Mouse (Mus musculus): Measurements from ENCODE around the gene Tpi1.

DNA sequence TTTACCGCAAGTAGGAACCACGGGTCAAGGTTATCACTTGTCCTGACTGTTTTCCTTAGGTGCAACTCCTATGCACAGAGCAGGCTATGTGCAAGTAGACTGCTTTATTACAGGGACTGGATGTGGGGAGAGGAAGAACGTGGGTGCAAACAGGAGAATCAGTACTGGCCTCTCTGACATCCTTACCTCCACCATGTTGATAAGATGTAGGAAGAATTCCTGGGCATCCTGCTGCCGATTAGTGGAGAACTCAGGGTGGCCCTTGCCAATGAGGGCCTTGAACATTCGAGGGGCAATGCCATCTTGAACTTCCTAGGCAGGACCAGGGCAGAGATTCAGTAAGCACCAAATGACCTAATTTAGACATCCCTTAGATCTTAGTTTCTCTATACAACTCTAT lies 6.8 kb upstream of the Tpi1 start:
- TF ChIP-seq SMC3 (IDR thresholded peaks at IDR 0.05; ENCODE audit: low read depth, low read length) = no peak
- TF ChIP-seq POLR2A (IDR thresholded peaks at IDR 0.05; ENCODE audit: control insufficient read depth in 1 of 2, insufficient read depth in 1 of 2, low read depth in 1 of 2, low read length in 2 of 2, poor library complexity in 1 of 2) = no peak
- TF ChIP-seq CTCF (IDR thresholded peaks at IDR 0.05 in 2 of 3, conservative IDR thresholded peaks at IDR 0.05 in 1 of 3; ENCODE audit: control insufficient read depth in 1 of 3, insufficient read depth in 1 of 3, low read depth in 2 of 3, low read length in 3 of 3, poor library complexity in 1 of 3, severe bottlenecking in 1 of 3) = no peak
- TF ChIP-seq NELFE (IDR thresholded peaks at IDR 0.05; ENCODE audit: low read depth, low read length) = no peak
- no peak for TF ChIP-seq ZC3H11A (IDR thresholded peaks at IDR 0.05; ENCODE audit: low read depth, low read length)
- TF ChIP-seq E2F4 (IDR thresholded peaks at IDR 0.05; ENCODE audit: borderline replicate concordance, low read depth, low read length) = no peak
- TF ChIP-seq TAL1 (IDR thresholded peaks at IDR 0.05; ENCODE audit: low read length) = no peak
- TF ChIP-seq USF1 (IDR thresholded peaks at IDR 0.05; ENCODE audit: low read depth, low read length) = no peak
- TF ChIP-seq JUND (IDR thresholded peaks at IDR 0.05; ENCODE audit: low read depth, low read length) = no peak
- TF ChIP-seq MAX (IDR thresholded peaks at IDR 0.05; ENCODE audit: low read length) = no peak
- TF ChIP-seq GATA1 (IDR thresholded peaks at IDR 0.05; ENCODE audit: low read depth, low read length) = no peak
- no peak for TF ChIP-seq ZKSCAN1 (IDR thresholded peaks at IDR 0.05; ENCODE audit: low read depth, low read length)
- TF ChIP-seq EP300 (IDR thresholded peaks at IDR 0.05; ENCODE audit: low read depth in 1 of 2, low read length in 2 of 2) = no peak
- no peak for TF ChIP-seq MXI1 (IDR thresholded peaks at IDR 0.05; ENCODE audit: low read depth, low read length)
